Mouse (Mus musculus) skeletal muscle tissue, adult 2 months (tissue): Measurements from ENCODE around the gene Atrip.

Experiments
- DNase-seq: peaks from one replicate; pipeline ENCODE4 v3.0.0-alpha.2; 2012; ENCODE audit warnings: low read depth, low spot score

Gene Atrip

GRCm38 (mm10) chr9:109073661-109074573 is at the start of gene Atrip:
Atrip (minus strand) TSS chr9:109074124.
- peak; percentile 83 for DNase-seq

GRCm38 (mm10) chr9:109123266-109123665 is 49.3 kb upstream of the Atrip start:
- DNase-seq, result no peak

- no peak for DNase-seq
These were observed 48.7 kb upstream of the Atrip start for GRCm38 (mm10) chr9:109122553-109123085.

- no peak for DNase-seq
These were observed 47.0 kb upstream of the Atrip start for GRCm38 (mm10) chr9:109120956-109121355.

- no peak for DNase-seq
These were observed 45.6 kb upstream of the Atrip start for GRCm38 (mm10) chr9:109119571-109119970.

GRCm38 (mm10) chr9:109118106-109118505 is 44.2 kb upstream of the Atrip start:
- peak; percentile 43 for DNase-seq

GRCm38 (mm10) chr9:109116205-109116604 is 42.3 kb upstream of the Atrip start:
- DNase-seq, result no peak

- DNase-seq, result no peak
These were observed 40.9 kb upstream of the Atrip start for GRCm38 (mm10) chr9:109114871-109115270.

GRCm38 (mm10) chr9:109114276-109114675 is 40.4 kb upstream of the Atrip start:
- no peak for DNase-seq

- no peak for DNase-seq
These were observed 39.4 kb upstream of the Atrip start for GRCm38 (mm10) chr9:109113331-109113730.

- no peak for DNase-seq
These were observed 37.7 kb upstream of the Atrip start for GRCm38 (mm10) chr9:109111591-109111990.

GRCm38 (mm10) chr9:109111101-109111500 is 37.2 kb upstream of the Atrip start:
- DNase-seq, result no peak

GRCm38 (mm10) chr9:109110240-109110639 is 36.3 kb upstream of the Atrip start:
- DNase-seq, result no peak

GRCm38 (mm10) chr9:109107341-109107740 is 33.4 kb upstream of the Atrip start:
- no peak for DNase-seq

- DNase-seq, result no peak
These were observed 31.7 kb upstream of the Atrip start for GRCm38 (mm10) chr9:109105648-109106047.

GRCm38 (mm10) chr9:109105011-109105410 is 31.1 kb upstream of the Atrip start:
- DNase-seq, result no peak

GRCm38 (mm10) chr9:109104083-109104482 is 30.2 kb upstream of the Atrip start:
- DNase-seq, result no peak

GRCm38 (mm10) chr9:109103250-109103649 is 29.3 kb upstream of the Atrip start:
- no peak for DNase-seq

- no peak for DNase-seq
These were observed 28.6 kb upstream of the Atrip start for GRCm38 (mm10) chr9:109102541-109102940.

GRCm38 (mm10) chr9:109101933-109102445 is 28.1 kb upstream of the Atrip start:
- no peak for DNase-seq

GRCm38 (mm10) chr9:109100307-109100928 is 26.5 kb upstream of the Atrip start:
- DNase-seq, result no peak

GRCm38 (mm10) chr9:109098969-109099368 is 25.0 kb upstream of the Atrip start:
- no peak for DNase-seq
